Mouse (Mus musculus) liver, postnatal 0 days (tissue): ENCODE measurements around the gene Gorab.

Experiments
- CTCF ChIP-seq: sonication (generic); IDR thresholded peaks from 2 replicates; pipeline ENCODE4 v1.5.1; 2016; ENCODE audit warnings: antibody characterized with exemption, low read depth
- EP300 ChIP-seq: IDR thresholded peaks from 2 replicates; pipeline ENCODE4 v1.6.1; 2016; ENCODE audit warnings: antibody characterized with exemption, low read depth, mild to moderate bottlenecking

- no peak for TF ChIP-seq CTCF
- no peak for TF ChIP-seq EP300
Observed at GRCm38 (mm10) chr1:163443832-163444231, 40.4 kb upstream of the Gorab start.
